Mouse (Mus musculus): ENCODE data around the gene Evi2. TPM values are rescaled to one million over a fixed set of nuclear protein-coding genes. Genes with fewer than 3 reads are reported as not detected.

The Evi2 gene
- total RNA-seq, 4 experiments from 2014 or later: 0.19 TPM; not detected in 3

- no peak for DNase-seq (ENCODE audit: low spot score in 2 of 2)
Observed at GRCm38 (mm10) chr11:79526549-79526948, 3.8 kb downstream of the Evi2 start.

GRCm38 (mm10) chr11:79524310-79524575, 6.1 kb downstream of the Evi2 start:
- DNase-seq (ENCODE audit: low spot score in 2 of 2): no peak

- no peak for DNase-seq (ENCODE audit: low spot score in 2 of 2)
Observed at GRCm38 (mm10) chr11:79523560-79524309, 6.7 kb downstream of the Evi2 start, which contains the start of gene Evi2b. Evi2b (minus strand) TSS chr11:79523762.

GRCm38 (mm10) chr11:79522944-79523343, 7.4 kb downstream of the Evi2 start:
- no peak for DNase-seq (ENCODE audit: low spot score in 2 of 2)

- DNase-seq (ENCODE audit: low spot score in 2 of 2): no peak
Observed at GRCm38 (mm10) chr11:79521930-79522329, 8.5 kb downstream of the Evi2 start.

- no peak for DNase-seq (ENCODE audit: low spot score in 2 of 2)
Observed at GRCm38 (mm10) chr11:79520772-79521171, 9.6 kb downstream of the Evi2 start.

GRCm38 (mm10) chr11:79519878-79520291, 10.5 kb downstream of the Evi2 start:
- DNase-seq (ENCODE audit: low spot score in 2 of 2): no peak

- no peak for DNase-seq (ENCODE audit: low spot score in 2 of 2)
Observed at GRCm38 (mm10) chr11:79519299-79519698, 11.1 kb downstream of the Evi2 start.

GRCm38 (mm10) chr11:79515798-79516197, 14.6 kb downstream of the Evi2 start:
- no peak for DNase-seq (ENCODE audit: low spot score in 2 of 2)

- DNase-seq (ENCODE audit: low spot score in 2 of 2): no peak
Observed at GRCm38 (mm10) chr11:79515331-79515730, 15.1 kb downstream of the Evi2 start.

GRCm38 (mm10) chr11:79511970-79512369, 18.4 kb downstream of the Evi2 start:
- DNase-seq (ENCODE audit: low spot score in 2 of 2): no peak

GRCm38 (mm10) chr11:79504506-79504905, 25.9 kb downstream of the Evi2 start:
- no peak for DNase-seq (ENCODE audit: low spot score in 2 of 2)

GRCm38 (mm10) chr11:79503845-79504244, 26.5 kb downstream of the Evi2 start, which contains the start of gene Omg:
Omg (minus strand) TSS chr11:79504084.
- no peak for DNase-seq (ENCODE audit: low spot score in 2 of 2)

- no peak for DNase-seq (ENCODE audit: low spot score in 2 of 2)
Observed at GRCm38 (mm10) chr11:79502917-79503316, 27.5 kb downstream of the Evi2 start.

GRCm38 (mm10) chr11:79494976-79495800, 35.2 kb downstream of the Evi2 start:
- DNase-seq (ENCODE audit: low spot score in 2 of 2): no peak

GRCm38 (mm10) chr11:79484721-79485120, 45.7 kb downstream of the Evi2 start:
- no peak for DNase-seq (ENCODE audit: low spot score in 2 of 2)

GRCm38 (mm10) chr11:79483876-79484528, 46.4 kb downstream of the Evi2 start:
- DNase-seq (ENCODE audit: low spot score in 2 of 2): no peak

- DNase-seq (ENCODE audit: low spot score in 2 of 2): no peak
Observed at GRCm38 (mm10) chr11:79483392-79483791, 47.0 kb downstream of the Evi2 start.

GRCm38 (mm10) chr11:79468097-79468496, 62.3 kb downstream of the Evi2 start:
- no peak for DNase-seq (ENCODE audit: low spot score in 2 of 2)
